Mouse (Mus musculus) skeletal muscle tissue, adult 2 months (tissue): ENCODE results near the gene Prame.
"Not testable (repeated sequence)": the region's sequence is repeated elsewhere in the genome, so short reads cannot be mapped to it uniquely, and the experiment has no call there.

Experiments
- DNase-seq: peaks from one replicate; pipeline ENCODE4 v3.0.0-alpha.2; 2012; ENCODE audit warnings: low read depth, low spot score

The Prame gene

GRCm38 (mm10) chrX:135627605-135628004 lies at the start of gene Prame:
Gene Prame, minus strand, starts transcription at chrX:135627705.
- no peak for DNase-seq

- peak; percentile 15 for DNase-seq
Measured at GRCm38 (mm10) chrX:135652173-135652772, 24.8 kb upstream of the Prame start.

GRCm38 (mm10) chrX:135601298-135602029 lies 26.0 kb downstream of the Prame start:
- DNase-seq: peak; percentile 27

GRCm38 (mm10) chrX:135598677-135599076 lies 28.8 kb downstream of the Prame start, which contains the start of gene Nxf7:
Gene Nxf7, minus strand, starts transcription at chrX:135598777.
- no peak for DNase-seq

- DNase-seq: no peak
Measured at GRCm38 (mm10) chrX:135598096-135598495, 29.4 kb downstream of the Prame start.

- DNase-seq: no peak
Measured at GRCm38 (mm10) chrX:135576412-135576811, 51.1 kb downstream of the Prame start.

GRCm38 (mm10) chrX:135574958-135575628 lies 52.4 kb downstream of the Prame start:
- not testable (repeated sequence) for DNase-seq

GRCm38 (mm10) chrX:135574261-135574957 lies 53.1 kb downstream of the Prame start:
- not testable (repeated sequence) for DNase-seq

GRCm38 (mm10) chrX:135569467-135569866 lies 58.0 kb downstream of the Prame start:
- peak; percentile 11 for DNase-seq

GRCm38 (mm10) chrX:135564934-135565333 lies 62.6 kb downstream of the Prame start:
- DNase-seq: not testable (repeated sequence)
